Mouse (Mus musculus) hindbrain, embryonic 16.5 days (tissue): ENCODE data around the gene Msantd3. TPM values are rescaled to one million over a fixed set of nuclear protein-coding genes. Genes with fewer than 3 reads are reported as not detected.

Experiments
- ATAC-seq: fragments of 200-750 bp; cut with Nextera tagmentation; 2 replicates; pipeline ENCODE4 v1.8.0; 2017; ENCODE audit warnings: moderate TSS enrichment, moderate library complexity
- H3K27ac ChIP-seq: fragments of 300-500 bp; sonication (generic); 2 replicates; pipeline ENCODE4 v1.5.1; 2014; ENCODE audit warnings: low read depth, mild to moderate bottlenecking, control low read depth, low read length, moderate library complexity
- H3K27me3 ChIP-seq: fragments of 300-500 bp; sonication (generic); replicated peaks from 2 replicates; pipeline ENCODE4 v1.6.1; 2014; ENCODE audit warnings: low read length; ENCODE audit not compliant: control insufficient read depth, insufficient read depth
- H3K36me3 ChIP-seq: fragments of 300-500 bp; sonication (generic); 2 replicates; pipeline ENCODE4 v1.6.1; 2014; ENCODE audit warnings: mild to moderate bottlenecking, low read length, moderate library complexity, mixed read lengths; ENCODE audit not compliant: control insufficient read depth, insufficient read depth
- H3K4me1 ChIP-seq: fragments of 300-500 bp; sonication (generic); 2 replicates; pipeline ENCODE4 v1.6.1; 2014; ENCODE audit warnings: low read depth, low read length; ENCODE audit not compliant: control insufficient read depth, insufficient read depth
- H3K4me2 ChIP-seq: fragments of 300-500 bp; sonication (generic); 2 replicates; pipeline ENCODE4 v1.6.1; 2014; ENCODE audit warnings: mild to moderate bottlenecking, low read length, control low read depth, moderate library complexity
- H3K4me3 ChIP-seq: fragments of 300-500 bp; sonication (generic); 2 replicates; pipeline ENCODE4 v1.5.1; 2014; ENCODE audit warnings: mild to moderate bottlenecking, low read length, control low read depth, moderate library complexity
- H3K9ac ChIP-seq: fragments of 300-500 bp; sonication (generic); 2 replicates; pipeline ENCODE4 v1.6.1; 2014; ENCODE audit warnings: low read depth, mild to moderate bottlenecking, control low read depth, low read length, moderate library complexity
- H3K9me3 ChIP-seq: fragments of 300-500 bp; sonication (generic); 2 replicates; pipeline ENCODE4 v1.6.1; 2014; ENCODE audit warnings: mild to moderate bottlenecking, low read length, moderate library complexity; ENCODE audit not compliant: control insufficient read depth
- WGBS: fragments of 180-500 bp; shearing (Covaris S2); extraction: QIAGEN DNeasy Blood & Tissue Kit; methylation state at CpG from one replicate; pipeline ENCODE4 v1.1.7; 2014; 5-methylcytosine and 5-hydroxymethylcytosine counted together
- polyA plus RNA-seq: library from polyadenylated mRNA; unstranded; fragments of >200 nt; fragmentation: Nextera tagmentation; extraction: Ambion mirVana; gene quantifications from 2 replicates; pipeline ENCODE4 v1.2.1, GENCODE M21; 2015

The Msantd3 gene
- polyA plus RNA-seq, 1 experiment from 2014 or later: 21.8 TPM

GRCm38 (mm10) chr4:48549661-48550060 is 9.9 kb downstream of the Msantd3 start:
- H3K36me3 ChIP-seq: peaks cover 10% of the 10 kb centered on the region
- no peak overlapping the region for H3K4me2 ChIP-seq
- H3K9ac ChIP-seq: no peak overlapping the region
- WGBS: 62% methylated on average over 5 of the region's 5 CpGs
- H3K4me1 ChIP-seq: peaks cover 23% of the 10 kb centered on the region
- no peak overlapping the region for H3K4me3 ChIP-seq
- ATAC-seq: no peak
- H3K27ac ChIP-seq: no peak overlapping the region
- H3K9me3 ChIP-seq: no peaks in the 10 kb centered on the region
- no peaks in the 10 kb centered on the region for H3K27me3 ChIP-seq

GRCm38 (mm10) chr4:48552486-48553064 is 12.8 kb downstream of the Msantd3 start:
- H3K4me2 ChIP-seq: no peak overlapping the region
- 94% methylated on average over 27 of the region's 27 CpGs for WGBS
- H3K4me1 ChIP-seq: peaks cover 12% of the 10 kb centered on the region
- H3K27ac ChIP-seq: no peak overlapping the region
- ATAC-seq: no peak
- H3K4me3 ChIP-seq: no peak overlapping the region
- H3K27me3 ChIP-seq: no peaks in the 10 kb centered on the region
- no peaks in the 10 kb centered on the region for H3K9me3 ChIP-seq
- peaks cover 10% of the 10 kb centered on the region for H3K36me3 ChIP-seq
- no peak overlapping the region for H3K9ac ChIP-seq

- no peaks in the 10 kb centered on the region for H3K9me3 ChIP-seq
- no peak overlapping the region for H3K4me3 ChIP-seq
- no peak for ATAC-seq
- WGBS: 87% methylated on average over 7 of the region's 7 CpGs
- H3K9ac ChIP-seq: no peak overlapping the region
- no peaks in the 10 kb centered on the region for H3K27me3 ChIP-seq
- H3K4me1 ChIP-seq: peaks cover 2% of the 10 kb centered on the region; the same call in 1 of the 2 replicates
- H3K27ac ChIP-seq: no peak overlapping the region
- H3K4me2 ChIP-seq: no peak overlapping the region
- peaks cover 13% of the 10 kb centered on the region for H3K36me3 ChIP-seq
Measured at GRCm38 (mm10) chr4:48554132-48554531, 14.4 kb downstream of the Msantd3 start.

- H3K4me3 ChIP-seq: no peak overlapping the region
- no peaks in the 10 kb centered on the region for H3K27me3 ChIP-seq
- no peak overlapping the region for H3K27ac ChIP-seq
- peaks cover 14% of the 10 kb centered on the region for H3K36me3 ChIP-seq
- H3K9me3 ChIP-seq: no peaks in the 10 kb centered on the region
- no peaks in the 10 kb centered on the region for H3K4me1 ChIP-seq
- WGBS: 26% methylated on average over 3 of the region's 3 CpGs
- no peak overlapping the region for H3K9ac ChIP-seq
- ATAC-seq: no peak
- H3K4me2 ChIP-seq: no peak overlapping the region
Measured at GRCm38 (mm10) chr4:48555729-48556128, 16.0 kb downstream of the Msantd3 start.

GRCm38 (mm10) chr4:48559652-48560051 is 19.9 kb downstream of the Msantd3 start:
- no peak for ATAC-seq
- Histone ChIP-seq H3K9ac (no peak overlapping the region), H3K4me3 (no peak overlapping the region), H3K4me1 (no peaks in the 10 kb centered on the region), H3K9me3 (no peaks in the 10 kb centered on the region), H3K27me3 (no peaks in the 10 kb centered on the region), H3K27ac (no peak overlapping the region), H3K36me3 (peaks cover 20% of the 10 kb centered on the region), H3K4me2 (no peak overlapping the region)
- 69% methylated on average over 14 of the region's 14 CpGs for WGBS

- peaks cover 20% of the 10 kb centered on the region for H3K36me3 ChIP-seq
- no peak overlapping the region for H3K4me2 ChIP-seq
- H3K9ac ChIP-seq: no peak overlapping the region
- H3K4me1 ChIP-seq: no peaks in the 10 kb centered on the region
- H3K4me3 ChIP-seq: no peak overlapping the region
- no peak for ATAC-seq
- H3K27me3 ChIP-seq: no peaks in the 10 kb centered on the region
- 93% methylated on average over 8 of the region's 8 CpGs for WGBS
- no peaks in the 10 kb centered on the region for H3K9me3 ChIP-seq
- H3K27ac ChIP-seq: no peak overlapping the region
Measured at GRCm38 (mm10) chr4:48561824-48562223, 22.1 kb downstream of the Msantd3 start.

GRCm38 (mm10) chr4:48564962-48565361 is 25.2 kb downstream of the Msantd3 start:
- no peak for ATAC-seq

GRCm38 (mm10) chr4:48576361-48576760 is 36.6 kb downstream of the Msantd3 start:
- Histone ChIP-seq H3K27me3 (no peaks in the 10 kb centered on the region), H3K9ac (no peak overlapping the region), H3K9me3 (no peaks in the 10 kb centered on the region), H3K36me3 (no peaks in the 10 kb centered on the region), H3K4me1 (no peaks in the 10 kb centered on the region), H3K4me2 (no peak overlapping the region), H3K27ac (no peak overlapping the region), H3K4me3 (no peak overlapping the region)
- 90% methylated on average over 7 of the region's 7 CpGs for WGBS
- no peak for ATAC-seq

More at GRCm38 (mm10) chr4:48564962-48565361, 25.2 kb downstream of the Msantd3 start:
- Histone ChIP-seq H3K27me3 (no peaks in the 10 kb centered on the region), H3K4me1 (no peaks in the 10 kb centered on the region), H3K4me3 (no peak overlapping the region), H3K36me3 (peaks cover 17% of the 10 kb centered on the region), H3K27ac (no peak overlapping the region), H3K9ac (no peak overlapping the region), H3K4me2 (no peak overlapping the region), H3K9me3 (no peaks in the 10 kb centered on the region)

- H3K4me1 ChIP-seq: no peaks in the 10 kb centered on the region
- H3K9ac ChIP-seq: no peak overlapping the region
- WGBS: 88% methylated on average over 1 of the region's 1 CpGs
- no peak for ATAC-seq
- no peak overlapping the region for H3K4me3 ChIP-seq
- no peaks in the 10 kb centered on the region for H3K9me3 ChIP-seq
- H3K27me3 ChIP-seq: no peaks in the 10 kb centered on the region
- no peak overlapping the region for H3K4me2 ChIP-seq
- H3K27ac ChIP-seq: no peak overlapping the region
- H3K36me3 ChIP-seq: no peaks in the 10 kb centered on the region
Measured at GRCm38 (mm10) chr4:48577831-48578230, 38.1 kb downstream of the Msantd3 start.

- Histone ChIP-seq H3K36me3 (no peaks in the 10 kb centered on the region), H3K4me2 (no peak overlapping the region), H3K27ac (no peak overlapping the region), H3K9ac (no peak overlapping the region), H3K9me3 (no peaks in the 10 kb centered on the region), H3K4me3 (no peak overlapping the region), H3K4me1 (no peaks in the 10 kb centered on the region), H3K27me3 (no peaks in the 10 kb centered on the region)
- no peak for ATAC-seq
- WGBS: 49% methylated on average over 4 of the region's 4 CpGs
Measured at GRCm38 (mm10) chr4:48578399-48578798, 38.7 kb downstream of the Msantd3 start.
